Mouse (Mus musculus) left cerebral cortex, adult 2 months (tissue): ENCODE measurements around the gene Fnbp1l. TPM values are rescaled to one million over a fixed set of nuclear protein-coding genes. Genes with fewer than 3 reads are reported as not detected.

Experiments used
- DNase-seq, 2 experiments: peaks; one replicate each; pipeline ENCODE4 v3.0.0; 2021 to 2022; ENCODE audit warnings: low spot score in 2 of 2, mixed read lengths in 1 of 2; ENCODE audit errors: extremely low spot score in 1 of 2
- H3K27ac ChIP-seq: fragments of 200-600 bp; 2 replicates; pipeline ENCODE4 v1.8.1; 2022
- H3K4me3 ChIP-seq: fragments of 200-600 bp; 2 replicates; pipeline ENCODE4 v1.8.1; 2022
- CTCF ChIP-seq: fragments of 200-600 bp; IDR thresholded peaks from 2 replicates; pipeline ENCODE4 v1.8.1; 2022; ENCODE audit warnings: antibody characterized with exemption, mild to moderate bottlenecking, moderate library complexity
- intact Hi-C: fragments of 180-260 bp; cut with DNase I; formaldehyde crosslinking; loops from one replicate; pipeline ENCODE4 v1.15.1; 2025
- total RNA-seq, 2 experiments: library from RNA; stranded (reverse); gene quantifications; 2 replicates each; pipeline ENCODE4 v1.2.3; 2021

Fnbp1l gene
- total RNA-seq, 2 experiments from 2014 or later: 108 TPM

GRCm38 (mm10) chr3:122518231-122518736, 101.2 kb downstream of the Fnbp1l start:
- intact Hi-C loops: no loop called here
- no peak for DNase-seq
- no peak overlapping the region for H3K4me3 ChIP-seq
- TF ChIP-seq CTCF: no peak
- peak overlapping the region; percentile 64 for H3K27ac ChIP-seq

GRCm38 (mm10) chr3:122517726-122518125, 101.8 kb downstream of the Fnbp1l start:
- intact Hi-C loops: no loop called here
- Histone ChIP-seq H3K4me3 (no peak overlapping the region), H3K27ac (peak overlapping the region; percentile 64)
- DNase-seq: no peak
- TF ChIP-seq CTCF: no peak

GRCm38 (mm10) chr3:122516327-122516695, 103.2 kb downstream of the Fnbp1l start:
- TF ChIP-seq CTCF: no peak
- intact Hi-C loops: no loop called here

GRCm38 (mm10) chr3:122515568-122516326, 103.8 kb downstream of the Fnbp1l start:
- TF ChIP-seq CTCF: no peak; the same call in 1 of the 2 replicates
- intact Hi-C loops: no loop called here

More at GRCm38 (mm10) chr3:122516327-122516695, 103.2 kb downstream of the Fnbp1l start:
- DNase-seq: no peak
- Histone ChIP-seq H3K27ac (no peak overlapping the region), H3K4me3 (no peak overlapping the region)

GRCm38 (mm10) chr3:122512725-122513375, 106.7 kb downstream of the Fnbp1l start:
- TF ChIP-seq CTCF: no peak
- intact Hi-C loops: no loop called here
- Histone ChIP-seq H3K27ac (no peak overlapping the region), H3K4me3 (no peak overlapping the region)
- no peak for DNase-seq

More at GRCm38 (mm10) chr3:122515568-122516326, 103.8 kb downstream of the Fnbp1l start:
- H3K27ac ChIP-seq: peak overlapping the region; percentile 7; the same call in 1 of the 2 replicates
- no peak overlapping the region for H3K4me3 ChIP-seq
- no peak for DNase-seq

DNA sequence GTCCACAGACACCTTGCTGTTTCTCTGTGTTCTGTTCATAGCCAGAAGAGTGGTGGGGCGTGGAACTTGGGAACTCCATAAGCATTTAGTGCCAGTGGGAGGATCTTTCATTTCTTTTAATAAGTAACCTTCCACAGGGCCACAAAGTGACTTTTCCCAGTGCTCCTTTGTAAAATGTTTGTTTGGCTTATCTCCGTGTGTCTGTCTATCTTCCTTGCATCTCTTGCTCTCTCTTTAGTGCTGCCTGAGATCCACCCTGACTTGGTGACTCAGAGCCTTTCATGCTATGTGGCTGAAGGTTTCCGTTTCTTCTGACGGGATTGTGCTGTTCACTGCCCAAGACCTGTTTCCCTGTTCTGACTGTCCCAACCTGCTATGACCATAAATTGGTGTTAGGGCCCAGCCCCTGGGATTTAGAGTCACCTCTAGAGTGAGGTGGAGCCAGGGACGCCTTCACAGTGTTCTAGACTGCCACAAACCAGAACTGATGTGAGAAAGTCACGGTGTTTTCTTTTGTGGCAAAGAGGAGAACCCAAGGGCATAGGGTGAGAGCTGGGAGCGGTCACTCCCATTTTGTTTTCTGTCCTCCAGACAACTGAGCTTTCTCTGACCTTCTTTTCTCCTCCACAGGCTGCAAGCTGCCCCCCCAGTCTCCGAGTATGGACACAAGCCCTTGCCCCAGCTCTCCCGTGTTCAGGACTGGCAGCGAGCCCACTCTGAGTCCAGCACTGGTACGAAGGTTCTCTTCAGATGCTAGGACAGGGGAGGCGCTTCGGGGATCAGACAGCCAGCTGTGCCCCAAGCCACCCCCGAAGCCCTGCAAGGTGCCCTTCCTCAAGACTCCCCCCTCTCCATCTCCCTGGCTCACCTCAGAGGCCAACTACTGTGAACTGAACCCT, 107.5 kb downstream of the Fnbp1l start:
- no peak overlapping the region for H3K4me3 ChIP-seq
- no peak overlapping the region for H3K27ac ChIP-seq
- no peak for DNase-seq
- intact Hi-C loops: no loop called here
- TF ChIP-seq CTCF: no peak

DNA sequence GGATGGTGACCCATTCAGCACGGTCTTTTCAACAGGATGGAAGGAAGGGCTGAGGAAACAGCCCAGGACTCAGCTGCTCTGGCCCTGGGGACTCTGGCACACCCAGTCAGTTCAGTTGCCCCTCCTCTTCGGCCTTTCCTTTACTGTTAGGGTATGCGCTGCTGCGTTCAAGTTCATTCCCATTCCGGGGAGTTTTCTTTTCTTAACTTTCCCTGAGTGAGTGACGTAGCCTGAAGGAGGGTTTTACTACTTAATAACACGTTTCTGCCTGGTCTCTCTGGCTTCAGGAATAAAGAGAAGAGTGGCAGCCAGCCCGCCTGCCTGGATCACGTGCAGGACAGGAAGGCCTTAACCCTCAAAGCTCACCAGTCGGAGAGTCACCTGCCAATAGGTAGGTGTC, 108.6 kb downstream of the Fnbp1l start:
- DNase-seq: no peak
- intact Hi-C loops: no loop called here
- Histone ChIP-seq H3K4me3 (no peak overlapping the region), H3K27ac (no peak overlapping the region)
- no peak for TF ChIP-seq CTCF

DNA sequence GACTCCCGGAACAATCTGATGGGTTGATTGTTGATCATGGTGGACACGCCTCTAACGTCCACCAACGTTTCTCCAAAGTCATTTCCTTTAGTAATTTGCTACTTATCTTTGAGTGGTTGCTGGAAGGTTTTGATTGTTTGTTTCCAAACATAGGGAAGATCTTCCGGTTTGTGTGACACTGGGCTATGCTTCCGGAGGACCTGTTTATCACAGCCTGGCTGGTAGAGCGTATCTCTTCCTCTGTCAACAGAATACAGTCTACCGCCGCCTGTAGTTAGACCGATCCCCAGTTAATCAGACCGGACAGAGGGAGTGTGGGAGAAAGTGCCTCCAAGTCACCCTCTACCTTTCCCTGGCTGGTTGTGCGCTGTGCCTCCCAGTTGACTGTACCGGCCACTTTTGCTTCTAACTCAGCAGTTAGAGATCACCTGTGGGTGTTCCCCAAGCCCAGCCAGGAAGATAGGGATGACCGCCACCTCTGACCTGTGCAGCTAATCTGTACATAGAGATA, 109.2 kb downstream of the Fnbp1l start:
- DNase-seq: no peak
- no peak for TF ChIP-seq CTCF
- no peak overlapping the region for H3K4me3 ChIP-seq
- peak overlapping the region; percentile 38; the same call in 1 of the 2 replicates for H3K27ac ChIP-seq
- intact Hi-C loops: no loop called here

DNA sequence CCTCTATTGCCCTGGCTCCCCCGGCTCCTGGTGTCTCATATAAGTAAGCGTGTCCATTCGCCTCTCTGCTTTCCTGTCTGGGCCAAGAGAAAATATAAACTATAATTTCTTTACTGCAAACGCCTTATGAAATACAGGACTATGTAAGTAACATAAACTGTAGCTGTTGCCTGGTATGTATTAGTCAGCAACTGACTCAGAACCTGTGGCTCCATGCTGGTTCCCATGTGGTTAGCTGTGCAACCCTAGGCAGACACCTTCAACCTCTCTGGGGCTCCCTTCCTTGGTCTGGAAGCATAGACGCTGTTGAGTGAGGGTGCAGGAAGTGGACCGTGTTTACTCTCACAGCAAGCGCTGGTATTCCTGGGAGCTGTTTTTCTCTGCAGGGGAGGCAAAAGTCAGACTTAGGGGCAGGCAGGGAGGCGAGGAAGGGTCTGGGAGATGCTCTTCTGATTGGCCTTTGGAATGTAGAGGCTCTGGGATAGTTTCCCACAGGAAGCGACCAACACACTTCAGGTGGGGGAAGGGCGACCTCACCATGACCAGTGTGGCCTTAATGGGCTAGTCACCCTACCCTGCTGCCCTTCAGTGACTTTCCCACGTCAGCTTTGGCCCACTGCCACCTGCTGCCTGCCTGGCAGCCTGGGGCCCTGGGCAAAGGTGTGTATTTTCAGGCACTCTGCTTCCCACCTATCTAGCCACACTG, 109.8 kb downstream of the Fnbp1l start:
- H3K4me3 ChIP-seq: no peak overlapping the region
- peak overlapping the region; percentile 38; the same call in 1 of the 2 replicates for H3K27ac ChIP-seq
- intact Hi-C loops: loop anchor here (2.0 kb wide), 1 partner anchor 129 kb away; no protein-coding TSS in a partner anchor
- no peak for TF ChIP-seq CTCF
- no peak for DNase-seq

DNA sequence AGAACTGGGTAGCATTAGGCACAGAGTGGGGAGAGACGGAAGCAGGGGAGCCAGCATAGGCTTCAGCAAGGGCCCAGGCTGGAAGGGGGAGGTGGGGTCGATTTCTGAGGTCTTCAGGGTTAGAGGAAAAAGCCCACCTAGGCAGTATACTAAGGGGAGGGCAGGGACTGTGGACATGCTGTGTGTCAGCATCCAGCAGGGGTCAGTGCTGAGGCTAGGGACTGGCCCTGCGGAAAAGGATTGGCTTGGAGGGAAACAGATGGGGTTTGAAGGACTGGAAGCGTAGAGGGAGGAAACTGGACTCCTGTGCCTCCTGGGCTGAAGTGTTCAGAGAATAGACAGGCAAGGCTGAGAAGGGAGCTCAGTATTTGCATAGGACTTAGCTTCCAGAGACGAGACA, 110.4 kb downstream of the Fnbp1l start:
- peak in 1 of 2 experiments; percentile 64 for DNase-seq
- peak overlapping the region; percentile 38; the same call in 1 of the 2 replicates for H3K27ac ChIP-seq
- TF ChIP-seq CTCF: peak; percentile 75
- intact Hi-C loops: loop anchor here (2.0 kb wide), 1 partner anchor 130 kb away; no protein-coding TSS in a partner anchor
- H3K4me3 ChIP-seq: no peak overlapping the region
